Mouse (Mus musculus) limb, embryonic 13.5 days (tissue): ENCODE data around the gene Olfr1505. TPM values are rescaled to one million over a fixed set of nuclear protein-coding genes. Genes with fewer than 3 reads are reported as not detected.

ENCODE experiments used
- ATAC-seq: fragments of 200-750 bp; cut with Nextera tagmentation; 2 replicates; pipeline ENCODE4 v1.8.0; 2017; ENCODE audit warnings: low read depth, moderate number of reproducible peaks, moderate TSS enrichment; ENCODE audit not compliant: low FRiP score
- H3K27ac ChIP-seq: fragments of 300-500 bp; sonication (generic); 2 replicates; pipeline ENCODE4 v1.5.1; 2015; ENCODE audit warnings: inconsistent platforms, mild to moderate bottlenecking, moderate library complexity
- H3K27me3 ChIP-seq: fragments of 300-500 bp; sonication (generic); 2 replicates; pipeline ENCODE4 v1.6.1; 2015; ENCODE audit warnings: mild to moderate bottlenecking, inconsistent platforms
- H3K36me3 ChIP-seq: fragments of 300-500 bp; sonication (generic); 2 replicates; pipeline ENCODE4 v1.6.1; 2015; ENCODE audit warnings: inconsistent platforms, mild to moderate bottlenecking, moderate library complexity
- H3K4me1 ChIP-seq: fragments of 300-500 bp; sonication (generic); 2 replicates; pipeline ENCODE4 v1.6.1; 2015; ENCODE audit warnings: inconsistent platforms
- H3K4me2 ChIP-seq: fragments of 300-500 bp; sonication (generic); replicated peaks from 2 replicates; pipeline ENCODE4 v1.6.1; 2015; ENCODE audit warnings: inconsistent platforms, mild to moderate bottlenecking, moderate library complexity
- H3K4me3 ChIP-seq: fragments of 300-500 bp; sonication (generic); 2 replicates; pipeline ENCODE4 v1.5.1; 2015; ENCODE audit warnings: moderate library complexity, mild to moderate bottlenecking, inconsistent platforms
- H3K9ac ChIP-seq: fragments of 300-500 bp; sonication (generic); 2 replicates; pipeline ENCODE4 v1.6.1; 2015; ENCODE audit warnings: mild to moderate bottlenecking, inconsistent platforms
- H3K9me3 ChIP-seq: fragments of 300-500 bp; sonication (generic); 2 replicates; pipeline ENCODE4 v1.6.1; 2016; ENCODE audit warnings: inconsistent platforms
- WGBS: fragments of 180-500 bp; shearing (Covaris S2); methylation state at CpG from one replicate; pipeline ENCODE4 v1.1.7; 2015; 5-methylcytosine and 5-hydroxymethylcytosine counted together
- polyA plus RNA-seq: library from polyadenylated mRNA; unstranded; fragments of >200 nt; fragmentation: Nextera tagmentation; extraction: Ambion mirVana; gene quantifications from 2 replicates; pipeline ENCODE4 v1.2.1, GENCODE M21; 2015

The Olfr1505 gene
- polyA plus RNA-seq, result not detected in 2 replicates

- Histone ChIP-seq H3K27me3 (no peaks in the 10 kb centered on the region), H3K9me3 (no peaks in the 10 kb centered on the region), H3K27ac (no peak within 1 kb of the TSS), H3K4me2 (no peak within 1 kb of the TSS), H3K4me3 (no peak within 1 kb of the TSS), H3K4me1 (no peaks in the 10 kb centered on the region), H3K36me3 (no peaks in the 10 kb centered on the region), H3K9ac (no peak within 1 kb of the TSS)
- ATAC-seq, result no peak
- 73% methylated on average over 2 of the region's 2 CpGs for whole genome bisulfite sequencing
Observed at GRCm38 (mm10) chr19:13913230-13913629, at the start of gene Olfr1505. TSS of gene Olfr1505 (plus strand) at chr19:13913530.

GRCm38 (mm10) chr19:13897828-13898227, 15.5 kb upstream of the Olfr1505 start, which contains the start of gene Olfr1504:
TSS of gene Olfr1504 (minus strand) at chr19:13897928.
- H3K4me1 ChIP-seq, result no peaks in the 10 kb centered on the region
- no peaks in the 10 kb centered on the region for H3K36me3 ChIP-seq
- no peak within 1 kb of the TSS for H3K4me3 ChIP-seq
- ATAC-seq, result no peak
- H3K9ac ChIP-seq, result no peak within 1 kb of the TSS
- H3K27ac ChIP-seq, result no peak within 1 kb of the TSS
- no peaks in the 10 kb centered on the region for H3K27me3 ChIP-seq
- WGBS, result 56% methylated on average over 1 of the region's 1 CpGs
- H3K9me3 ChIP-seq, result no peaks in the 10 kb centered on the region
- H3K4me2 ChIP-seq, result no peak within 1 kb of the TSS

Other genes starting within 250 kb of the Olfr1505 start
- gene Olfr1491, start 216.3 kb upstream of the Olfr1505 start, polyA plus RNA-seq, result not detected in 2 replicates
- gene Olfr1493-ps1, start 190.3 kb upstream of the Olfr1505 start, polyA plus RNA-seq, result not detected in 2 replicates
- not detected in 2 replicates for gene Olfr1494, start 173.8 kb upstream of the Olfr1505 start, polyA plus RNA-seq
- gene Olfr1495, start 148.9 kb upstream of the Olfr1505 start, polyA plus RNA-seq, result not detected in 2 replicates
- gene Olfr1496, start 135.7 kb upstream of the Olfr1505 start, polyA plus RNA-seq, result not detected in 2 replicates
- not detected in 2 replicates for gene Olfr1497, start 115.3 kb upstream of the Olfr1505 start, polyA plus RNA-seq
- not detected in 2 replicates for gene Olfr1499, start 94.1 kb upstream of the Olfr1505 start, polyA plus RNA-seq
- gene Olfr1500, start 83.0 kb upstream of the Olfr1505 start, polyA plus RNA-seq, result not detected in 2 replicates
- gene Olfr1501, start 62.8 kb upstream of the Olfr1505 start, polyA plus RNA-seq, result not detected in 2 replicates
- not detected in 2 replicates for gene Olfr1502, start 51.7 kb upstream of the Olfr1505 start, polyA plus RNA-seq
- not detected in 2 replicates for gene Olfr1504, start 15.6 kb upstream of the Olfr1505 start, polyA plus RNA-seq